Mouse (Mus musculus): ENCODE measurements around the gene Gm960. TPM values are rescaled to one million over a fixed set of nuclear protein-coding genes. Genes with fewer than 3 reads are reported as not detected.

The Gm960 gene
- total RNA-seq, 2 experiments from 2014 or later, result 0.47 TPM; not detected in 1

GRCm38 (mm10) chr19:4712781-4713526 is 14.5 kb upstream of the Gm960 start:
- intact Hi-C loops (cut with DNase I), result no loop called here
- no peak for DNase-seq

- intact Hi-C loops (cut with DNase I), result no loop called here
- DNase-seq, result no peak
Observed at GRCm38 (mm10) chr19:4712156-4712780, 13.8 kb upstream of the Gm960 start.

DNA sequence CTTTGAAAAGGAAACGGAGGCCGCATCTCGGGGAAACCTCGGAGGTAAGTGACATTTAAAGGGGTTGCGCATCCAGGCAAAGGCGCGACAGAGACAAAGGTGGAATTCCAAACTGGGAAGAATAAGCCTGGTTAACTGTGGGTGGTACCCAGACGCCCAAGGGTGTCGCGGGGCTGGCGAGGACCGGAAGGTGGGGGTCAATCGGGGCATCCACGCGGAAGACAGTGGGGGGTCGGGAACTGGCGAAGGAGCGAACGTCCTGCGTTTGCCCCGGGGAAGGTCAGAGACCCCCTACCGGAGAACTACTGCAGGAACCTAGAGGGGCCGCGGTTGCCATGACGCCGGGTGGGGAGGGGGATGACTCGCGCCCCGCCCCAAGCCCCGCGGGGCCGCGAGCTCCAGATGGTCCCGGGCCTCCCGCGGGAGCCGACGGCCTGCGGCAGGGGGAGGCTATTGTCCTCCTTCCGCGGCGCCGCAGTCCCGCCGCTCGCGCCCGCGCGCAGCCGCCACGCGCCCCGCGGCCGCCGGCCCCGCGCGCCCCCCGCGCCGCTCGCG is 13.2 kb upstream of the Gm960 start:
- no peak for DNase-seq
- intact Hi-C loops (cut with DNase I), result no loop called here

GRCm38 (mm10) chr19:4711098-4711600 is 12.7 kb upstream of the Gm960 start, which contains the start of gene Sptbn2:
TSS of gene Sptbn2 (plus strand) at chr19:4711167.
- intact Hi-C loops (cut with DNase I), result no loop called here
- DNase-seq, result no peak

DNA sequence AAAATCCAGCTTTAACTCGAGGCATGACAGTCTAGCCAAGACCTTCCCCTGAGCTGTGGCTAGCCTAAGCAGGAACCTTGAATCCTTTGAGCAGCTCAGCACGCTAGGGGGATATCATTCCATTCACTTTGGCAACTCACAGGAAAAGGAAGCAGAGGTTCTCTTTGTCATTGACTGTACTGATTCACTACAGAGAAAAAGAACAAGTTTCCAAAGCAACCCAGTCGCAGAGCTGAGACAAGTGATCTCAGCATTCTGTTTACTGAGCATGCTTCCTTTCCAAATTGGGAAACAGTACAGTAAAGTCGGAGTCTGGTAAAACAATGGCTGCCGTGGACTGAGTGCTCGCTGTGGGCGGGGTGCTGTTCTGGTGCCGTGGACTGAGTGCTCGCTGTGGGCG is 10.3 kb upstream of the Gm960 start:
- no peak for DNase-seq
- intact Hi-C loops (cut with DNase I), result no loop called here

GRCm38 (mm10) chr19:4701221-4701620 is 2.8 kb upstream of the Gm960 start:
- intact Hi-C loops (cut with DNase I), result no loop called here

DNA sequence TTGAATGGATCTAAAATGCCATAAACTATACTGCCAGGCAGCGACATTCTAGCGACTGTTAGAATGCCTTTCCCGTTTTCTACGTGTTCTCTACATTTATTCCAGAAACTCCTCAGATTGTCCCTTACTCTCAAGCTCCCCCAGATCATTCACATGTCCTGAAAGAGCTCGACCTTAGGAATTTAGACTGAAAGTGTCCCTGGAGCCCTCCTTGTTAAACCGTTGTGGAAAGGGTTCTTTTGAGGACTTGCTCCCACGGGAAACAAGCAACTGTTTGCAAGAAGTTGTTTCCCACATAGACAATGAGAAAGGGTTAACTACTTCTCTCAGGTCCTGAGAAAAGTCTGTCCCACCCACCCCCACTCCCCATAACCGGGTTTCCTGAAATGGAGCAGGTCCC is 2.2 kb upstream of the Gm960 start:
- intact Hi-C loops (cut with DNase I), result no loop called here
- no peak for DNase-seq

More at GRCm38 (mm10) chr19:4701221-4701620, 2.8 kb upstream of the Gm960 start:
- no peak for DNase-seq

DNA sequence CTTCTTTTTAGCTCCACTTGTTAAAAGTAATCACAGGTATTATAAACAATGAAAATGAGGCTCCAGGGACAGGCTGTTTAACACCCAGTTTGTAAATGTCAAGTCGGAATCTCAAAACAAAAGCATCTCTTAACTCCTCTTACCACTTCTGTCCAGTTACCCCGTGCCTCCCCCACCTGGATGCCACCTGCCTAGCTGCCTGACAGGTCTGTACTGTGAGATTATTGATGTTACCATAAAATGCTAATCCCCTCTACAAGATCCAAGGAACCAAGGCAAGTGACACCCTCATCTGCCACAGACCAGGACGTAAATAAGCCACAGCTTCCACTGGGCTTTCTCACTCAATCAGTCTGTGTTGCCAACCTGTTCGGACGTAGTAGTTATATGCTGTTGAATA is 1.4 kb upstream of the Gm960 start:
- intact Hi-C loops (cut with DNase I), result no loop called here

GRCm38 (mm10) chr19:4698856-4699255 is 388 bp upstream of the Gm960 start:
- intact Hi-C loops (cut with DNase I), result no loop called here
- DNase-seq, result no peak

More for the DNA sequence above, 1.4 kb upstream of the Gm960 start:
- no peak for DNase-seq

GRCm38 (mm10) chr19:4697721-4698120 is 747 bp downstream of the Gm960 start:
- intact Hi-C loops (cut with DNase I), result no loop called here
- no peak for DNase-seq

DNA sequence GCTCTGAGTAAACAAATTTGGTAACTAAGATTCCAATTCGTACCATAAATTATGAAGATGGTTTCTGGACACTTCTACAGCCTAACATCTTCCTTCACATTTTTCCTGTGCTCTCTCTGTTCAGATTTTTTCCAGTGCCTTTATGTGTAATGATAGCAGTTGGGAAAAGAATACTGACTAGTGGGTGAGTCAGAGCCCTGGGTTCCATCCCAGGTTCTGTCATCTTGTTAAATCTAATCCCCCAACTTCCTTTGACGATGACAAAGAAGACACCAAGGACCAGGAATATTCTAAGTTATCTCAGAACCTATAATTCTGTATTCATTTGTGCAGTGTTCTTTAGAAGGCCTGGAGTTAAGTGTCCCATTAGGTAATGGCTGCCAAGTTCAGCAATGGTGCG is 1.3 kb downstream of the Gm960 start:
- DNase-seq, result no peak
- intact Hi-C loops (cut with DNase I), result no loop called here

- intact Hi-C loops (cut with DNase I), result no loop called here
- DNase-seq, result no peak
Observed at GRCm38 (mm10) chr19:4694346-4694745, 4.1 kb downstream of the Gm960 start.

- intact Hi-C loops (cut with DNase I), result no loop called here
Observed at GRCm38 (mm10) chr19:4672401-4672800, 26.1 kb downstream of the Gm960 start.

DNA sequence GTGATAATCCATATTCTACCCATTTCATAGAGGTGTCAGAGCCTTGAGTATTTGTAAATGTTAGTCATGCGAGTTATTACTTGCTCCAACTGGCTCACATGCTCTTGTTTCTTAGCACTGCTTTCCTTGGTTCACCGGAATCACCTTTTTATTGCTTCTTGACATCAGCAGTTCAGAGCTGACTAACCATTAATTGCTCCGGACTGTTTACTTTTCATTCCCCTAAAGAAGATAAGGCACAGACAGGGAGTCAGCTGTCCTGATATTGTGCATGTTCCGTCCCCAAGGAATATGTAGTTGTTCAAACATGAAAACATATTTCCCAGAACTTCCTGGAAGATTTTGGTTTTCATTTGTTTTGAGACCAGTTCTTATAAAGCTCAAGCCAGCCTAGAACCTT is 27.7 kb downstream of the Gm960 start:
- DNase-seq, result no peak
- intact Hi-C loops (cut with DNase I), result no loop called here

More at GRCm38 (mm10) chr19:4672401-4672800, 26.1 kb downstream of the Gm960 start:
- no peak for DNase-seq

DNA sequence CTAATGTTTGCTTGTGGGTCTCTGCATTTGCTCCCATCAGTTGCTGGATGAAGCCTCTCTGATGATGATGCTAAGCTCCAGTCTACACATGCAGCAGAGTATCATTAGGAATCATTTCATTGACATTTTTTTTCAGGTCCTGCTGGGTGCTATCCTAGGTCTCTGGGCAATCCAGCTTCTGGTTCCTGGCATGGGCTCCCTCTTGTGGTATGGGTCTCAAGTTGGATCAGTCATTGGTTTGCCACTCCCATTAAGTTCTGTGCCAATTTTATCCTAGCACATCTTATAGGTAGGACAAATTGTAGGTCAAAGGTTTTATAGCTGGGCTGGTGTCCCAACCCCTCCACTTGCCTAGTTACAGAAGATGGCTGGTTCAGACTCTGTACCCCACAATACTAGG is 31.7 kb downstream of the Gm960 start:
- intact Hi-C loops (cut with DNase I), result no loop called here
- DNase-seq, result no peak

DNA sequence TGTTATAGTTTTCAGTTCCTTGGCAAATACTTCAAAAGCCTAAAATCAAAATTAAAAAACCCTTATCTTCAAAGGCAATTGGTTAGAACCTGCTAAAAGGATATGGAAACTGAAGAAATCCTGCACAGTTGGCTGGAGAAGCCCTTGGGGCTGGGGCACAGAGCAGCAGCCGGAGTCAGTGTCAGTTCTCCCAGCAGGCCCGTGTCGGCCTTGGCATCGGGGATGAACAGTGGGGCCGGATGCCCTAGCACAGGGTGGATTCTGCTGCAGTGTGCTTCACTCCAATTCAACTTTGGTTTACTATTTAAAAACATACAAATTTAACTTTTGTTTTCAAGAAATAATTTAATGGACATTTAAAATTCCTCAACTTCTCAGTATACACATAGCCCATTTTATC is 40.3 kb downstream of the Gm960 start:
- intact Hi-C loops (cut with DNase I), result loop anchor here (5.0 kb wide), 1 partner anchor 59 kb away; no protein-coding TSS in a partner anchor
- no peak for DNase-seq

- no peak for DNase-seq
- intact Hi-C loops (cut with DNase I), result no loop called here
Observed at GRCm38 (mm10) chr19:4646917-4647492, 51.5 kb downstream of the Gm960 start.

DNA sequence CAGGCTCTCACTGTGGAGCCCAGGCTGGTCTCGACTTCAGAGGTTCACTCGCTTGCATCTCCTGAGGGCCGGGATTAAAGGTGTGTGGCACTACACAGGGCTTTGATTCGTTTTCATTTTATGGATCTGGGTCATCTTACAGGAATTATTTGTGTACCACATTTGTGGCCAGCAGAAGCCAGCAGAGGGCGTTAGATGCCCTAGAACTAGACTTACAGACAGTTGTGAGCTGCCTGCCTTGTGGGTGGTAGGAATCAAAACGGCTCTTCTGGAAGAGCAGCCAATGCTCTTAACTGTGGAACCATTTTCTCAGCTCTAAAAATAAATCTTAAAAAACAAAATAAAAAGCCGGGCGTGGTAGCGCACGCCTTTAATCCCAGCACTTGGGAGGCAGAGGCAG is 54.2 kb downstream of the Gm960 start:
- DNase-seq, result no peak
- intact Hi-C loops (cut with DNase I), result no loop called here

- no peak for DNase-seq
- intact Hi-C loops (cut with DNase I), result no loop called here
Observed at GRCm38 (mm10) chr19:4635986-4636385, 62.5 kb downstream of the Gm960 start.

DNA sequence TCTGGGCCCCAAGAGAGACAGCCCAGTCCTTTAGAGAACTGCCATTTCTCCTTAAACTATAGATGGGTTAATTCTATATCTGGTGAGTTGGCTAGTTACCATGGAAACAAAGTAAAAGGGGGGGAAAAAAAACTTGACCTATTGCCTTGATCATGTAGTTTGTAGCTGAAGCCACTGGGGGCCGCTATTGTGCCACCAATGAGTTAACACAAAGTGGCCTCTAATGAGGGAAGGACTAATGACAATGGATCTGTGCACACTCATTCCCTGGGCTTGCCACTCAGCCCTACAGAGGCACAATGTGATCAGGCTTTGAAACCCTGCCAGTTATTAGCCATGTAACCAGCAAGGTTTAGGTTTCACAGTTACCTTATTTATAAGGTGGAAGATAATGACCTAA is 69.6 kb downstream of the Gm960 start:
- intact Hi-C loops (cut with DNase I), result loop anchor here (2.0 to 10.0 kb wide), 2 partner anchors 116 to 336 kb away; partner anchors contain the start of gene Mrpl11
- DNase-seq, result no peak
